Mouse (Mus musculus) kidney, adult 2 months (tissue): ENCODE data around the gene Il18r1. TPM values are rescaled to one million over a fixed set of nuclear protein-coding genes. Genes with fewer than 3 reads are reported as not detected.

Experiments
- DNase-seq: peaks from one replicate; pipeline ENCODE4 v3.0.0; 2021
- H3K27ac ChIP-seq: fragments of 200-500 bp; 2 replicates; pipeline ENCODE4 v1.5.1; 2012; ENCODE audit warnings: low read depth, low read length, control low read depth, inconsistent platforms; ENCODE audit not compliant: insufficient read depth
- H3K27me3 ChIP-seq: fragments of 200-500 bp; replicated peaks from 2 replicates; pipeline ENCODE4 v1.6.1; 2012; ENCODE audit warnings: mild to moderate bottlenecking, moderate library complexity, low read length, inconsistent platforms; ENCODE audit not compliant: control insufficient read depth, insufficient read depth
- H3K36me3 ChIP-seq: fragments of 200-500 bp; 2 replicates; pipeline ENCODE4 v1.6.1; 2012; ENCODE audit warnings: mild to moderate bottlenecking, moderate library complexity, low read length, inconsistent platforms; ENCODE audit not compliant: control insufficient read depth, insufficient read depth
- H3K4me1 ChIP-seq: fragments of 200-500 bp; 2 replicates; pipeline ENCODE4 v1.6.1; 2011; ENCODE audit warnings: low read length; ENCODE audit not compliant: control insufficient read depth, insufficient read depth
- H3K4me3 ChIP-seq: fragments of 200-500 bp; 2 replicates; pipeline ENCODE4 v1.5.1; 2011; ENCODE audit warnings: mild to moderate bottlenecking, low read depth, low read length, control low read depth; ENCODE audit not compliant: insufficient read depth
- CTCF ChIP-seq: fragments of 200-500 bp; conservative IDR thresholded peaks from 2 replicates; pipeline ENCODE4 v1.5.1; 2011; ENCODE audit warnings: low read depth, mild to moderate bottlenecking, control low read depth, low read length, moderate library complexity, mixed read lengths; ENCODE audit not compliant: insufficient read depth, insufficient read length
- POLR2A ChIP-seq: fragments of 200-500 bp; IDR thresholded peaks from one replicate; pipeline ENCODE4 v1.6.1; 2011; ENCODE audit warnings: low read depth, low read length, control low read depth
- WGBS: fragments of 180-500 bp; shearing (Covaris S2); methylation state at CpG from one replicate; pipeline ENCODE4 v1.1.7; 2018; 5-methylcytosine and 5-hydroxymethylcytosine counted together
- polyA plus RNA-seq: library from polyadenylated mRNA; depleted of rRNA; stranded (reverse); fragments of >200 nt; gene quantifications from 2 replicates; pipeline ENCODE4 v1.2.3, GENCODE M21; 2012

Gene Il18r1
- polyA plus RNA-seq, 1 experiment, result 0.58 TPM

GRCm38 (mm10) chr1:40479505-40479923 lies 14.2 kb downstream of the Il18r1 start:
- DNase-seq, result peak; percentile 20
- Histone ChIP-seq H3K4me1 (no peaks in the 10 kb centered on the region), H3K27me3 (no peaks in the 10 kb centered on the region), H3K36me3 (no peaks in the 10 kb centered on the region), H3K27ac (no peak overlapping the region), H3K4me3 (no peak overlapping the region)
- TF ChIP-seq POLR2A (no peak), CTCF (no peak)
- WGBS, result 50% methylated on average over 6 of the region's 6 CpGs

- Histone ChIP-seq H3K27ac (no peak overlapping the region), H3K4me3 (no peak overlapping the region), H3K4me1 (no peaks in the 10 kb centered on the region), H3K36me3 (no peaks in the 10 kb centered on the region), H3K27me3 (no peaks in the 10 kb centered on the region)
- no peak for DNase-seq
- no peak for TF ChIP-seq CTCF
- TF ChIP-seq POLR2A, result no peak
- WGBS, result 91% methylated on average over 4 of the region's 4 CpGs
These were observed 29.2 kb downstream of the Il18r1 start for GRCm38 (mm10) chr1:40494594-40494993.

GRCm38 (mm10) chr1:40499708-40500107 lies 34.4 kb downstream of the Il18r1 start:
- Histone ChIP-seq H3K4me1 (no peaks in the 10 kb centered on the region), H3K27ac (no peak overlapping the region), H3K36me3 (no peaks in the 10 kb centered on the region), H3K27me3 (no peaks in the 10 kb centered on the region), H3K4me3 (no peak overlapping the region)
- WGBS, result 84% methylated on average over 1 of the region's 1 CpGs
- TF ChIP-seq CTCF, result no peak
- no peak for TF ChIP-seq POLR2A
- no peak for DNase-seq

- TF ChIP-seq CTCF (no peak), POLR2A (no peak)
- no peaks in the 10 kb centered on the region for H3K36me3 ChIP-seq
These were observed 35.8 kb downstream of the Il18r1 start for GRCm38 (mm10) chr1:40501126-40501525.

GRCm38 (mm10) chr1:40501546-40502398 lies 36.4 kb downstream of the Il18r1 start:
- Histone ChIP-seq H3K27me3 (no peaks in the 10 kb centered on the region), H3K36me3 (no peaks in the 10 kb centered on the region), H3K4me3 (no peak overlapping the region), H3K4me1 (no peaks in the 10 kb centered on the region), H3K27ac (no peak overlapping the region)
- WGBS, result 80% methylated on average over 11 of the region's 11 CpGs
- TF ChIP-seq CTCF, result no peak
- no peak for TF ChIP-seq POLR2A
- DNase-seq, result no peak

More at GRCm38 (mm10) chr1:40501126-40501525, 35.8 kb downstream of the Il18r1 start:
- Histone ChIP-seq H3K27me3 (no peaks in the 10 kb centered on the region), H3K4me3 (no peak overlapping the region), H3K27ac (no peak overlapping the region), H3K4me1 (no peaks in the 10 kb centered on the region)
- DNase-seq, result no peak
- 82% methylated on average over 4 of the region's 4 CpGs for WGBS

GRCm38 (mm10) chr1:40504548-40504947 lies 39.2 kb downstream of the Il18r1 start:
- Histone ChIP-seq H3K4me1 (no peaks in the 10 kb centered on the region), H3K4me3 (no peak overlapping the region), H3K36me3 (no peaks in the 10 kb centered on the region), H3K27ac (no peak overlapping the region), H3K27me3 (no peaks in the 10 kb centered on the region)
- TF ChIP-seq POLR2A (no peak), CTCF (no peak)
- WGBS, result 58% methylated on average over 5 of the region's 5 CpGs
- DNase-seq, result no peak

- no peak within 1 kb of the TSS for H3K4me3 ChIP-seq
- no peaks in the 10 kb centered on the region for H3K36me3 ChIP-seq
- H3K27me3 ChIP-seq, result no peaks in the 10 kb centered on the region
- H3K4me1 ChIP-seq, result no peaks in the 10 kb centered on the region
- WGBS, result 13% methylated on average over 9 of the region's 9 CpGs
- TF ChIP-seq CTCF, result no peak
- no peak for TF ChIP-seq POLR2A
- DNase-seq, result no peak
- H3K27ac ChIP-seq, result no peak within 1 kb of the TSS
These were observed 49.7 kb downstream of the Il18r1 start, which contains the start of gene Il18rap for GRCm38 (mm10) chr1:40514851-40515585. TSS of gene Il18rap (plus strand) at chr1:40515362.
